Mouse (Mus musculus): ENCODE data around the gene Ifi211. TPM values are rescaled to one million over a fixed set of nuclear protein-coding genes. Genes with fewer than 3 reads are reported as not detected.
"Not testable (repeated sequence)": the region's sequence is repeated elsewhere in the genome, so short reads cannot be mapped to it uniquely, and the experiment has no call there.

Ifi211 gene
- polyA plus RNA-seq, 1 experiment from 2014 or later, result 0.14 TPM

GRCm38 (mm10) chr1:173868586-173868985 is 44.3 kb downstream of the Ifi211 start:
- H3K27me3 ChIP-seq; H3K4me1 ChIP-seq (replicated peaks); H3K9ac ChIP-seq (replicated peaks); H3K4me3 ChIP-seq (replicated peaks); ATAC-seq (ENCODE audit: insufficient number of reproducible peaks, insufficient read depth, low FRiP score, low TSS enrichment, low read depth); H3K27ac ChIP-seq; H3K4me2 ChIP-seq; H3K9me3 ChIP-seq; H3K36me3 ChIP-seq: not testable (repeated sequence)
- WGBS, result 79% methylated on average over 1 of the region's 1 CpGs

- no peaks in the 10 kb centered on the region for H3K4me1 ChIP-seq (replicated peaks)
- WGBS, result 83% methylated on average over 12 of the region's 12 CpGs
- H3K27ac ChIP-seq, result no peak overlapping the region
- no peak overlapping the region for H3K4me3 ChIP-seq (replicated peaks)
- no peak overlapping the region for H3K4me2 ChIP-seq
- H3K36me3 ChIP-seq, result no peaks in the 10 kb centered on the region
- H3K27me3 ChIP-seq, result no peaks in the 10 kb centered on the region
- ATAC-seq (ENCODE audit: insufficient number of reproducible peaks, insufficient read depth, low FRiP score, low TSS enrichment, low read depth), result no peak
- no peak overlapping the region for H3K9ac ChIP-seq (replicated peaks)
- H3K9me3 ChIP-seq, result no peaks in the 10 kb centered on the region
These were observed 46.3 kb downstream of the Ifi211 start for GRCm38 (mm10) chr1:173866504-173866903.

- ATAC-seq (ENCODE audit: insufficient number of reproducible peaks, insufficient read depth, low FRiP score, low TSS enrichment, low read depth); H3K27ac ChIP-seq; H3K9ac ChIP-seq (replicated peaks); H3K27me3 ChIP-seq; H3K4me1 ChIP-seq (replicated peaks); H3K4me2 ChIP-seq; H3K4me3 ChIP-seq (replicated peaks); H3K9me3 ChIP-seq; H3K36me3 ChIP-seq: not testable (repeated sequence)
These were observed 59.1 kb downstream of the Ifi211 start for GRCm38 (mm10) chr1:173853711-173854110.

GRCm38 (mm10) chr1:173852853-173853252 is 60.0 kb downstream of the Ifi211 start:
- ATAC-seq (ENCODE audit: insufficient number of reproducible peaks, insufficient read depth, low FRiP score, low TSS enrichment, low read depth), result not testable (repeated sequence)

More at GRCm38 (mm10) chr1:173852853-173853252, 60.0 kb downstream of the Ifi211 start:
- not testable (repeated sequence) for H3K27me3 ChIP-seq; H3K9me3 ChIP-seq; H3K9ac ChIP-seq (replicated peaks); H3K4me1 ChIP-seq (replicated peaks); H3K27ac ChIP-seq; H3K36me3 ChIP-seq; H3K4me3 ChIP-seq (replicated peaks); H3K4me2 ChIP-seq
- 51% methylated on average over 4 of the region's 4 CpGs for WGBS

Other genes with a start within 250 kb of the Ifi211 start
- gene Ifi208, start 239.4 kb downstream of the Ifi211 start, polyA plus RNA-seq (2016; fragmentation: Nextera tagmentation; extraction: Ambion mirVana), result not detected in 2 replicates
- 0.29 and 0.36 TPM in 2 replicates for gene Ifi207, start 171.3 kb downstream of the Ifi211 start, polyA plus RNA-seq (2016; fragmentation: Nextera tagmentation; extraction: Ambion mirVana)
- gene Ifi204, start 146.1 kb downstream of the Ifi211 start, polyA plus RNA-seq (2016; fragmentation: Nextera tagmentation; extraction: Ambion mirVana), result 0.46 and 0.49 TPM in 2 replicates
- 0.80 and 1.7 TPM in 2 replicates for gene Mndal, start 29.4 kb upstream of the Ifi211 start, polyA plus RNA-seq (2016; fragmentation: Nextera tagmentation; extraction: Ambion mirVana)
- gene Ifi203, start 29.6 kb upstream of the Ifi211 start, polyA plus RNA-seq (2016; fragmentation: Nextera tagmentation; extraction: Ambion mirVana), result 0.20 and 0.73 TPM in 2 replicates
- gene Ifi202b, start 69.7 kb upstream of the Ifi211 start, polyA plus RNA-seq (2016; fragmentation: Nextera tagmentation; extraction: Ambion mirVana), result 0.17 TPM in 1 of 2 replicates, not detected in the other
- gene Ifi205, start 118.8 kb upstream of the Ifi211 start, polyA plus RNA-seq (2016; fragmentation: Nextera tagmentation; extraction: Ambion mirVana), result 0.16 TPM in 1 of 2 replicates, not detected in the other
- 0.09 TPM in 1 of 2 replicates, not detected in the other for gene Olfr433, start 127.7 kb upstream of the Ifi211 start, polyA plus RNA-seq (2016; fragmentation: Nextera tagmentation; extraction: Ambion mirVana)
- gene Olfr432, start 136.2 kb upstream of the Ifi211 start, polyA plus RNA-seq (2016; fragmentation: Nextera tagmentation; extraction: Ambion mirVana), result not detected in 2 replicates
- not detected in 2 replicates for gene Olfr430, start 153.6 kb upstream of the Ifi211 start, polyA plus RNA-seq (2016; fragmentation: Nextera tagmentation; extraction: Ambion mirVana)
- not detected in 2 replicates for gene Olfr429, start 171.3 kb upstream of the Ifi211 start, polyA plus RNA-seq (2016; fragmentation: Nextera tagmentation; extraction: Ambion mirVana)
- not detected in 2 replicates for gene Olfr427, start 183.8 kb upstream of the Ifi211 start, polyA plus RNA-seq (2016; fragmentation: Nextera tagmentation; extraction: Ambion mirVana)
- not detected in 2 replicates for gene Olfr231, start 208.1 kb upstream of the Ifi211 start, polyA plus RNA-seq (2016; fragmentation: Nextera tagmentation; extraction: Ambion mirVana)
- gene Olfr424, start 218.5 kb upstream of the Ifi211 start, polyA plus RNA-seq (2016; fragmentation: Nextera tagmentation; extraction: Ambion mirVana), result not detected in 2 replicates
- gene Olfr420, start 242.6 kb upstream of the Ifi211 start, polyA plus RNA-seq (2016; fragmentation: Nextera tagmentation; extraction: Ambion mirVana), result not detected in 2 replicates